Mouse (Mus musculus) kidney, adult 2 months (tissue): ENCODE measurements around the gene Tnrc6b.

Experiments
- CTCF ChIP-seq: fragments of 200-500 bp; conservative IDR thresholded peaks from 2 replicates; pipeline ENCODE4 v1.5.1; 2011; ENCODE audit warnings: low read depth, mild to moderate bottlenecking, control low read depth, low read length, moderate library complexity, mixed read lengths; ENCODE audit not compliant: insufficient read depth, insufficient read length
- POLR2A ChIP-seq: fragments of 200-500 bp; IDR thresholded peaks from one replicate; pipeline ENCODE4 v1.6.1; 2011; ENCODE audit warnings: low read depth, low read length, control low read depth

- no peak for TF ChIP-seq CTCF
- no peak for TF ChIP-seq POLR2A
Measured at GRCm38 (mm10) chr15:80928811-80929355, 217.8 kb downstream of the Tnrc6b start.
